Mouse (Mus musculus) bone marrow, adult 2 months (tissue): ENCODE results near the gene Pmepa1.

Experiments
- CTCF ChIP-seq: fragments of 200-500 bp; IDR thresholded peaks from 2 replicates; pipeline ENCODE4 v1.5.1; 2011; ENCODE audit warnings: low read length, control low read depth; ENCODE audit not compliant: control insufficient read depth, insufficient read depth
- POLR2A ChIP-seq: fragments of 200-500 bp; IDR thresholded peaks from 2 replicates; pipeline ENCODE4 v1.6.1; 2011; ENCODE audit warnings: low read depth, mild to moderate bottlenecking, control low read depth, low read length, borderline replicate concordance; ENCODE audit not compliant: control insufficient read depth

GRCm38 (mm10) chr2:173175703-173176102 lies 100.6 kb downstream of the Pmepa1 start:
- no peak for TF ChIP-seq CTCF
- TF ChIP-seq POLR2A: no peak
